Mouse (Mus musculus) left cerebral cortex, adult 8-10 months (tissue): ENCODE data around the gene Scg2. TPM values are rescaled to one million over a fixed set of nuclear protein-coding genes. Genes with fewer than 3 reads are reported as not detected.

Experiments used
- total RNA-seq, 4 experiments: library from RNA; stranded (reverse); gene quantifications; 2 replicates each; pipeline ENCODE4 v1.2.4; 2022

Gene Scg2
- total RNA-seq, 4 experiments from 2014 or later, result 224 to 252 (median 238) TPM

Other genes starting within 250 kb of the Scg2 start
- 1 to 10 TPM; 2.2 to 5.1 (median 4.3) TPM for gene Ap1s3, start 231.9 kb upstream of the Scg2 start, total RNA-seq